Mouse (Mus musculus) adrenal gland, postnatal 4 days (tissue): ENCODE results near the gene Olfr1537. TPM values are rescaled to one million over a fixed set of nuclear protein-coding genes. Genes with fewer than 3 reads are reported as not detected.

ENCODE experiments used
- DNase-seq, 2 experiments: peaks; one replicate each; pipeline ENCODE4 v3.0.0; 2021 to 2022; ENCODE audit warnings: low spot score in 2 of 2, mixed read lengths in 2 of 2
- long read RNA-seq, 2 experiments: library from polyadenylated mRNA; stranded (forward); transcript quantifications; one replicate each; pipeline ENCODE4 v2.0.0; 2021
- total RNA-seq, 2 experiments: library from RNA; stranded (reverse); gene quantifications; 2 replicates each; pipeline ENCODE4 v1.2.3; 2021

Gene Olfr1537
- not detected for total RNA-seq
- long read RNA-seq, experiment 1, result 0 reads
- long read RNA-seq, experiment 2, result 0 reads

GRCm38 (mm10) chr9:39249894-39250293 is at the start of gene Olfr1537:
Gene Olfr1537 (minus strand): TSS chr9:39249994.
- DNase-seq, result no peak

- DNase-seq, result no peak
These were observed 37.3 kb upstream of the Olfr1537 start for GRCm38 (mm10) chr9:39287136-39287535.

- no peak for DNase-seq
These were observed 26.9 kb upstream of the Olfr1537 start, which contains the start of gene Olfr945 for GRCm38 (mm10) chr9:39276718-39277117. Gene Olfr945 (minus strand): TSS chr9:39276818.

GRCm38 (mm10) chr9:39201620-39202019 is 48.2 kb downstream of the Olfr1537 start, which contains the start of gene Olfr944:
Gene Olfr944 (plus strand): TSS chr9:39201920.
- DNase-seq, result no peak

Other genes with a start within 250 kb of the Olfr1537 start
- gene Olfr146, start 226.6 kb downstream of the Olfr1537 start, total RNA-seq, result not detected
- not detected for gene Olfr937, start 185.0 kb downstream of the Olfr1537 start, total RNA-seq
- not detected for gene Olfr938, start 171.1 kb downstream of the Olfr1537 start, total RNA-seq
- not detected for gene Olfr27, start 121.9 kb downstream of the Olfr1537 start, total RNA-seq
- gene Olfr943, start 83.7 kb downstream of the Olfr1537 start, total RNA-seq, result not detected
- gene Olfr944, start 48.1 kb downstream of the Olfr1537 start, total RNA-seq, result not detected
- not detected for gene Olfr945, start 26.8 kb upstream of the Olfr1537 start, total RNA-seq
- not detected for gene Olfr948, start 76.1 kb upstream of the Olfr1537 start, total RNA-seq
- gene Olfr951, start 137.4 kb upstream of the Olfr1537 start, total RNA-seq, result not detected
- not detected for gene Olfr952, start 177.2 kb upstream of the Olfr1537 start, total RNA-seq
- not detected for gene Olfr954, start 206.7 kb upstream of the Olfr1537 start, total RNA-seq
- not detected for gene Olfr955, start 221.9 kb upstream of the Olfr1537 start, total RNA-seq
- gene Olfr44, start 244.0 kb upstream of the Olfr1537 start, total RNA-seq, result not detected